Mouse (Mus musculus) erythroblast, embryonic 14.5 days (primary cell): ENCODE measurements around the gene Lrrc17. TPM values are rescaled to one million over a fixed set of nuclear protein-coding genes. Genes with fewer than 3 reads are reported as not detected.
"Not testable (repeated sequence)": the region's sequence is repeated elsewhere in the genome, so short reads cannot be mapped to it uniquely, and the experiment has no call there.

Experiments used
- H3K27me3 ChIP-seq: 2 replicates; pipeline ENCODE4 v1.6.1; 2012; ENCODE audit warnings: inconsistent platforms; ENCODE audit not compliant: control insufficient read depth
- H3K36me3 ChIP-seq: 2 replicates; pipeline ENCODE4 v1.6.1; 2012; ENCODE audit warnings: mild to moderate bottlenecking, inconsistent platforms; ENCODE audit not compliant: control insufficient read depth
- H3K4me1 ChIP-seq: 2 replicates; pipeline ENCODE4 v1.6.1; 2012; ENCODE audit warnings: inconsistent platforms; ENCODE audit not compliant: control insufficient read depth
- H3K4me3 ChIP-seq: replicated peaks from 2 replicates; pipeline ENCODE3; 2012; ENCODE audit warnings: moderate library complexity, mild to moderate bottlenecking, inconsistent platforms
- H3K9me3 ChIP-seq: 2 replicates; pipeline ENCODE4 v1.6.1; 2012; ENCODE audit warnings: low read length, inconsistent platforms, mixed read lengths; ENCODE audit not compliant: control insufficient read depth
- GATA1 ChIP-seq: IDR thresholded peaks from 2 replicates; pipeline ENCODE4 v1.6.1; 2012; ENCODE audit warnings: low read length, inconsistent platforms, mixed read lengths
- TAL1 ChIP-seq: IDR thresholded peaks from 3 replicates; pipeline ENCODE4 v1.6.1; 2012; ENCODE audit warnings: low read length, inconsistent platforms, mixed read lengths
- polyA plus RNA-seq: library from polyadenylated mRNA; stranded (reverse); fragments of >175 nt; gene quantifications from 2 replicates; pipeline ENCODE4 v1.2.3, GENCODE M21; 2012

Lrrc17 gene
- polyA plus RNA-seq, 1 experiment: not detected

GRCm38 (mm10) chr5:21608311-21609304, 65.2 kb downstream of the Lrrc17 start:
- Histone ChIP-seq H3K27me3 (no peaks in the 10 kb centered on the region), H3K36me3 (no peaks in the 10 kb centered on the region), H3K4me1 (no peaks in the 10 kb centered on the region), H3K9me3 (no peaks in the 10 kb centered on the region), H3K4me3 (no peak overlapping the region)
- TF ChIP-seq TAL1 (no peak), GATA1 (no peak)

GRCm38 (mm10) chr5:21610996-21611395, 67.6 kb downstream of the Lrrc17 start:
- TF ChIP-seq GATA1 (no peak), TAL1 (no peak)
- Histone ChIP-seq H3K27me3 (no peaks in the 10 kb centered on the region), H3K9me3 (no peaks in the 10 kb centered on the region), H3K4me1 (peaks cover 6% of the 10 kb centered on the region), H3K4me3 (no peak overlapping the region), H3K36me3 (no peaks in the 10 kb centered on the region)

GRCm38 (mm10) chr5:21614299-21614698, 70.9 kb downstream of the Lrrc17 start:
- H3K36me3 ChIP-seq, H3K4me3 ChIP-seq, H3K9me3 ChIP-seq, H3K27me3 ChIP-seq: not testable (repeated sequence)
- peaks cover 14% of the 10 kb centered on the region for H3K4me1 ChIP-seq

GRCm38 (mm10) chr5:21616450-21617009, 73.2 kb downstream of the Lrrc17 start:
- TF ChIP-seq GATA1 (no peak), TAL1 (no peak)

More at GRCm38 (mm10) chr5:21616450-21617009, 73.2 kb downstream of the Lrrc17 start:
- Histone ChIP-seq H3K4me1 (peaks cover 14% of the 10 kb centered on the region), H3K9me3 (no peaks in the 10 kb centered on the region), H3K4me3 (no peak overlapping the region), H3K27me3 (no peaks in the 10 kb centered on the region), H3K36me3 (no peaks in the 10 kb centered on the region)

Other genes starting within 250 kb of the Lrrc17 start
- gene Fgl2, start 170.9 kb upstream of the Lrrc17 start, polyA plus RNA-seq: not detected in 2 replicates
- gene Ccdc146, start 118.9 kb upstream of the Lrrc17 start, polyA plus RNA-seq: not detected in 2 replicates
- gene Fam185a, start 118.6 kb upstream of the Lrrc17 start, polyA plus RNA-seq: not detected in 2 replicates
- not detected in 2 replicates for gene Fbxl13, start 102.1 kb downstream of the Lrrc17 start, polyA plus RNA-seq
- gene Armc10, start 102.3 kb downstream of the Lrrc17 start, polyA plus RNA-seq: 0.21 and 0.24 TPM in 2 replicates
- 0.06 and 0.14 TPM in 2 replicates for gene Napepld, start 157.8 kb downstream of the Lrrc17 start, polyA plus RNA-seq
- gene Pmpcb, start 193.6 kb downstream of the Lrrc17 start, polyA plus RNA-seq: 1.3 and 1.4 TPM in 2 replicates
- 0.77 and 0.83 TPM in 2 replicates for gene Dnajc2, start 241.7 kb downstream of the Lrrc17 start, polyA plus RNA-seq
- 1.0 and 1.5 TPM in 2 replicates for gene Psmc2, start 241.7 kb downstream of the Lrrc17 start, polyA plus RNA-seq